Mouse (Mus musculus) lung, embryonic 15.5 days (tissue): ENCODE measurements around the gene Cacng2. TPM values are rescaled to one million over a fixed set of nuclear protein-coding genes. Genes with fewer than 3 reads are reported as not detected.
A peak's percentile ranks its signal among the peaks of the same experiment; 100 is the strongest.

Experiments used
- ATAC-seq: fragments of 200-750 bp; cut with Nextera tagmentation; 2 replicates; pipeline ENCODE4 v1.8.0; 2017; ENCODE audit warnings: moderate number of reproducible peaks, borderline replicate concordance; ENCODE audit not compliant: low FRiP score, low TSS enrichment; ENCODE audit errors: extremely low read depth
- H3K27ac ChIP-seq: fragments of 300-500 bp; sonication (generic); 2 replicates; pipeline ENCODE4 v1.5.1; 2015; ENCODE audit warnings: moderate library complexity, mild to moderate bottlenecking, inconsistent platforms
- H3K27me3 ChIP-seq: fragments of 300-500 bp; sonication (generic); 2 replicates; pipeline ENCODE4 v1.6.1; 2015; ENCODE audit warnings: inconsistent platforms
- H3K36me3 ChIP-seq: fragments of 300-500 bp; sonication (generic); 2 replicates; pipeline ENCODE4 v1.6.1; 2015; ENCODE audit warnings: inconsistent platforms
- H3K4me1 ChIP-seq: fragments of 300-500 bp; sonication (generic); 2 replicates; pipeline ENCODE4 v1.6.1; 2015; ENCODE audit warnings: inconsistent platforms
- H3K4me2 ChIP-seq: fragments of 300-500 bp; sonication (generic); 2 replicates; pipeline ENCODE4 v1.6.1; 2015; ENCODE audit warnings: inconsistent platforms, mild to moderate bottlenecking, moderate library complexity
- H3K4me3 ChIP-seq: fragments of 300-500 bp; sonication (generic); 2 replicates; pipeline ENCODE4 v1.5.1; 2015; ENCODE audit warnings: mild to moderate bottlenecking, inconsistent platforms
- H3K9ac ChIP-seq: fragments of 300-500 bp; sonication (generic); 2 replicates; pipeline ENCODE4 v1.6.1; 2015; ENCODE audit warnings: inconsistent platforms
- H3K9me3 ChIP-seq: fragments of 300-500 bp; sonication (generic); 2 replicates; pipeline ENCODE4 v1.6.1; 2016; ENCODE audit warnings: inconsistent platforms
- WGBS: fragments of 180-500 bp; shearing (Covaris S2); methylation state at CpG from one replicate; pipeline ENCODE4 v1.1.7; 2015; 5-methylcytosine and 5-hydroxymethylcytosine counted together
- polyA plus RNA-seq: library from polyadenylated mRNA; unstranded; fragments of >200 nt; fragmentation: Nextera tagmentation; extraction: Ambion mirVana; gene quantifications from 2 replicates; pipeline ENCODE4 v1.2.1, GENCODE M21; 2015

Gene Cacng2
- not detected in 2 replicates for polyA plus RNA-seq

GRCm38 (mm10) chr15:78119704-78120103 lies at the start of gene Cacng2:
TSS of gene Cacng2 (minus strand) at chr15:78120028.
- 0% methylated on average over 39 of the region's 42 CpGs for WGBS
- H3K9me3 ChIP-seq, result no peaks in the 10 kb centered on the region
- no peak within 1 kb of the TSS for H3K4me3 ChIP-seq
- peaks cover 14% of the 10 kb centered on the region for H3K27me3 ChIP-seq
- H3K4me1 ChIP-seq, result peaks cover 5% of the 10 kb centered on the region
- H3K9ac ChIP-seq, result no peak within 1 kb of the TSS
- H3K36me3 ChIP-seq, result no peaks in the 10 kb centered on the region
- no peak within 1 kb of the TSS for H3K27ac ChIP-seq
- peak within 1 kb of the TSS; percentile 48 for H3K4me2 ChIP-seq
- peak; percentile 98 for ATAC-seq

DNA sequence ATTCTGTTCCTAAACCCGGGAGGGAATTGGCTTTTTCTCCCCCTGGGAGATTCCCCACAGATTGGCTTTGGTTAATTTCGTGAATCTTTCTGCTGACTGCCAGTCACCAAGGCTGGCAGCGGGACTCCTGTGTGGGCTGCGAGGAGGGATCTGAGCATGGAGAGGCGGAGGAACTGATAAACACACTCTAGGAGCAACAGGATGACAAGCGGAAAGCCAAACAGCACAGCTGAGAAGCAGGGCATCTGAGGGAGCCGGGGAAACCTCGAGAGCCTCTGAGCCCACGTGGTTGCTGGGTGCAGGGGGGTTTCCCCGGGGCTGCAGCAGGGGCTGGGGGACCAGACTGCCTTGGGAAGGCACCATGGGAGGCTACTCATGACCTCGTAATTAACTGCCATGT lies 49.7 kb upstream of the Cacng2 start:
- WGBS, result 70% methylated on average over 11 of the region's 11 CpGs

DNA sequence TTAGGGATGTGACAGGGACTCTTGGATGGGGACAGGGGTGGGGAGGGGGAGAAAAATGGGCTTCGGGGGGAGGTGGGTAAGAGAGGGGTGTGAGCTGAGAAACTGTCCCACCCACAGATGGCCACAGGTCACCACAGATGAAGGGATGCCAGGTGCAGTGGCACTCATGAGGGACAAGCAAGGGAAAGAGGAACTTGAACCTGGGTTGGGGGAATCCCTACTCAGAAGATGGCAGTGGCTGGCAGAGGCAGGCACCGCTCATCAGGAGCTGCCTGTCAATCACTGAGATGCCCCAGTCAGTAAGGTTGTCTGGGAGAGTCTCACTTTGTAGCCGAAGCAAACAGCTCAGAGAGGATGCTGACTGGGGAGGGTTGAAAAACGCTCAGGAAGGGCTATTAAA lies 45.5 kb upstream of the Cacng2 start:
- no peak overlapping the region for H3K27ac ChIP-seq
- 83% methylated on average over 4 of the region's 4 CpGs for WGBS
- no peak overlapping the region for H3K4me2 ChIP-seq
- H3K36me3 ChIP-seq, result no peaks in the 10 kb centered on the region
- H3K4me3 ChIP-seq, result no peak overlapping the region
- ATAC-seq, result no peak
- H3K4me1 ChIP-seq, result no peaks in the 10 kb centered on the region
- no peaks in the 10 kb centered on the region for H3K9me3 ChIP-seq
- no peaks in the 10 kb centered on the region for H3K27me3 ChIP-seq
- no peak overlapping the region for H3K9ac ChIP-seq

More for the DNA sequence above, 49.7 kb upstream of the Cacng2 start:
- Histone ChIP-seq H3K27ac (no peak overlapping the region), H3K4me3 (no peak overlapping the region), H3K4me1 (peaks cover 10% of the 10 kb centered on the region), H3K9me3 (no peaks in the 10 kb centered on the region), H3K27me3 (no peaks in the 10 kb centered on the region), H3K4me2 (no peak overlapping the region), H3K36me3 (no peaks in the 10 kb centered on the region), H3K9ac (no peak overlapping the region)
- ATAC-seq, result no peak

- no peaks in the 10 kb centered on the region for H3K4me1 ChIP-seq
- no peak overlapping the region for H3K4me2 ChIP-seq
- WGBS, result 91% methylated on average over 11 of the region's 11 CpGs
- no peak overlapping the region for H3K4me3 ChIP-seq
- H3K27me3 ChIP-seq, result no peaks in the 10 kb centered on the region
- no peak overlapping the region for H3K27ac ChIP-seq
- H3K36me3 ChIP-seq, result no peaks in the 10 kb centered on the region
- H3K9me3 ChIP-seq, result no peaks in the 10 kb centered on the region
- no peak overlapping the region for H3K9ac ChIP-seq
- ATAC-seq, result no peak
Observed at GRCm38 (mm10) chr15:78164466-78164865, 44.6 kb upstream of the Cacng2 start.

DNA sequence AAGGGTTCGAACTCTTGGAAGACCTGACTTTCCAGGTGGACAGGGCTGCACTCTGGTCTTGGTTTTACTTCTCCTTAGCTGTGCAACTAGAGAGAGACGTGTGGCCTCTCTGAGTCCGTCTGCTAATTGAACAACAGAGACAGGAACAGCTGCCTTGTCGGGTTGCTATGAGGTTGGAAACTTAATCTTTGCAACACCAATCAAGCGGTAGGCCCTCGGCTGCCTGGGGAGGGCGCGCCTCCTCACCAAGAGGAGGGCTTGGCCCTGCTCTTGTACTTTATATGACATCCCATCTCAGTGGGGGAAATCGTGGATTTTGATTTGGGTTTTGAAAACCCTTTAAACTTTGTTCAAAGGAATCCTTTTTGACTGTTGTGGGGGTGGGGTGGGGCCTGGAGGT lies 42.1 kb upstream of the Cacng2 start:
- WGBS, result 73% methylated on average over 9 of the region's 9 CpGs
- H3K4me2 ChIP-seq, result no peak overlapping the region

GRCm38 (mm10) chr15:78158335-78158734 lies 38.5 kb upstream of the Cacng2 start:
- Histone ChIP-seq H3K9me3 (no peaks in the 10 kb centered on the region), H3K4me1 (no peaks in the 10 kb centered on the region), H3K4me2 (no peak overlapping the region), H3K27me3 (no peaks in the 10 kb centered on the region), H3K27ac (no peak overlapping the region), H3K36me3 (no peaks in the 10 kb centered on the region), H3K4me3 (no peak overlapping the region), H3K9ac (no peak overlapping the region)
- no peak for ATAC-seq
- WGBS, result 67% methylated on average over 4 of the region's 5 CpGs

More for the DNA sequence above, 42.1 kb upstream of the Cacng2 start:
- ATAC-seq, result no peak
- H3K4me1 ChIP-seq, result no peaks in the 10 kb centered on the region
- no peaks in the 10 kb centered on the region for H3K9me3 ChIP-seq
- H3K27ac ChIP-seq, result no peak overlapping the region
- no peaks in the 10 kb centered on the region for H3K36me3 ChIP-seq
- no peak overlapping the region for H3K4me3 ChIP-seq
- H3K27me3 ChIP-seq, result no peaks in the 10 kb centered on the region
- no peak overlapping the region for H3K9ac ChIP-seq

DNA sequence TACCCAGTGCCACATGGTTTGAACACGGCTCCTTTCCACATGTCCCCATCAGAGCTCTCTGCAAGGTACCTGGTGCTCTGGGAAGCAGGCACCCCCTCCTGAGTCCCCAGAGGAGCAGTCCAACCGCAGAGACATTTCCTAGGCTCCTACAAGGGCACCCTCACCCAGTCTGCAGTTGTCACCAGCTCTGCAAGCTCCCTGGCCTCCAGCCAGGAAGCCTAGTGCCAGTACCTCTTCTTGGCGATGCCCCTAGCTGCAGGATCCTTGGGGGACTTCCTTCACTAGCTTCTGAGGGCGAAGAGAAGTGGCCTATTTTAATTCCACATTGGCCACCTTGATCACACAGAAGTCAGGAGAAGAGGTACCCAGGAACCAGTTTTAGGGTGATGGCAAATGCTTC lies 38.0 kb upstream of the Cacng2 start:
- 55% methylated on average over 4 of the region's 4 CpGs for WGBS

DNA sequence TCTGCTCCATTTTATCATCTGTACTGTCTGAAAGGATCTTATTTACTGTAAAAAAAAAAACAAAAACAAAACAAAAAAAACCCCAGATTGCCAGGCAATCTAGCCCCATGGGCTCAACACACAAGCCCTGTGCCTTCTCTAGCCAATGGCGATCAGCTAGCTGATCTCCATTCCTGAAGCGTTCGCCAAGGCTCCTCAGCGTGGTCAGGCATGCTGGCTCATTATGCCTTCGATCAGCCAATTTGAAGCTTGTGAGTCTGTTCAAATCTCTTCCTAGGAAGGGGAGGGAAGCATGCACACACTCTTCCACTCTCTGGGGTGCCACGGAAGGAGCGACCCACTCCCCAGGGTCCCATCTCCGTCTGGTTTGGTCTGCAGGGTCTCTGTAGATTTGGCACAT lies 37.5 kb upstream of the Cacng2 start:
- Histone ChIP-seq H3K9ac (no peak overlapping the region), H3K4me3 (no peak overlapping the region), H3K36me3 (no peaks in the 10 kb centered on the region), H3K4me2 (no peak overlapping the region), H3K27ac (no peak overlapping the region), H3K27me3 (no peaks in the 10 kb centered on the region), H3K9me3 (no peaks in the 10 kb centered on the region), H3K4me1 (no peaks in the 10 kb centered on the region)
- WGBS, result 77% methylated on average over 8 of the region's 8 CpGs
- no peak for ATAC-seq

More for the DNA sequence above, 38.0 kb upstream of the Cacng2 start:
- no peak overlapping the region for H3K4me2 ChIP-seq
- H3K4me1 ChIP-seq, result no peaks in the 10 kb centered on the region
- ATAC-seq, result no peak
- H3K9ac ChIP-seq, result no peak overlapping the region
- H3K9me3 ChIP-seq, result no peaks in the 10 kb centered on the region
- H3K27me3 ChIP-seq, result no peaks in the 10 kb centered on the region
- H3K36me3 ChIP-seq, result no peaks in the 10 kb centered on the region
- H3K4me3 ChIP-seq, result no peak overlapping the region
- H3K27ac ChIP-seq, result no peak overlapping the region

DNA sequence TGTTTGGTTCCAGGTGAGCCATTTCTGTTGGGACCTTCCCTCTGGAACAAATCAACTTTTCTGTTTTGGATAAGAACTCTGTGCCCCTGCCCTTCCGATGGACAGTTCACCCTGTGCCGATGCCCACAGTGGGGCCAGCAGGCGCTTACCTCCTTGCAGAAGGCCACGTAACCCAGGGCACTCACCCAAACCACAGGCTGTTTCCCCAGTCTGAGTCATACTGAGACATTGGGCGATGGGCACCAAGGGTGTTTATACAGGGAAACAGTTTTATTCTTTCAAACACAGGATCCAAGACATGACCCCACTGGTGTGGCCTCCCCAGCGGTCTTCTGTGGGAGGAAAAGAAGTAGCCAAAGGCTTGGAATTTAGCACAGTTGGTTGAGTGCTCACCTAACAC lies 35.6 kb upstream of the Cacng2 start:
- H3K9ac ChIP-seq, result no peak overlapping the region
- no peaks in the 10 kb centered on the region for H3K27me3 ChIP-seq
- no peak overlapping the region for H3K4me3 ChIP-seq
- ATAC-seq, result no peak
- no peaks in the 10 kb centered on the region for H3K36me3 ChIP-seq
- no peaks in the 10 kb centered on the region for H3K9me3 ChIP-seq
- no peaks in the 10 kb centered on the region for H3K4me1 ChIP-seq
- H3K27ac ChIP-seq, result no peak overlapping the region
- WGBS, result 82% methylated on average over 6 of the region's 6 CpGs
- H3K4me2 ChIP-seq, result no peak overlapping the region

GRCm38 (mm10) chr15:78153045-78153775 lies 33.4 kb upstream of the Cacng2 start:
- Histone ChIP-seq H3K9me3 (no peaks in the 10 kb centered on the region), H3K27me3 (no peaks in the 10 kb centered on the region), H3K9ac (no peak overlapping the region), H3K27ac (no peak overlapping the region), H3K4me1 (no peaks in the 10 kb centered on the region), H3K4me2 (no peak overlapping the region), H3K4me3 (no peak overlapping the region), H3K36me3 (no peaks in the 10 kb centered on the region)
- 55% methylated on average over 11 of the region's 11 CpGs for WGBS
- ATAC-seq, result no peak

GRCm38 (mm10) chr15:78148565-78148964 lies 28.7 kb upstream of the Cacng2 start:
- no peak for ATAC-seq
- H3K4me1 ChIP-seq, result no peaks in the 10 kb centered on the region
- H3K4me2 ChIP-seq, result no peak overlapping the region
- WGBS, result 55% methylated on average over 7 of the region's 7 CpGs
- no peaks in the 10 kb centered on the region for H3K27me3 ChIP-seq
- H3K9ac ChIP-seq, result no peak overlapping the region
- no peak overlapping the region for H3K4me3 ChIP-seq
- H3K27ac ChIP-seq, result no peak overlapping the region
- H3K9me3 ChIP-seq, result no peaks in the 10 kb centered on the region
- H3K36me3 ChIP-seq, result no peaks in the 10 kb centered on the region

GRCm38 (mm10) chr15:78140226-78140625 lies 20.4 kb upstream of the Cacng2 start:
- Histone ChIP-seq H3K27ac (no peak overlapping the region), H3K4me3 (no peak overlapping the region), H3K9ac (no peak overlapping the region), H3K4me1 (no peaks in the 10 kb centered on the region), H3K9me3 (no peaks in the 10 kb centered on the region), H3K4me2 (no peak overlapping the region), H3K27me3 (no peaks in the 10 kb centered on the region), H3K36me3 (no peaks in the 10 kb centered on the region)
- 60% methylated on average over 8 of the region's 8 CpGs for WGBS
- ATAC-seq, result no peak

DNA sequence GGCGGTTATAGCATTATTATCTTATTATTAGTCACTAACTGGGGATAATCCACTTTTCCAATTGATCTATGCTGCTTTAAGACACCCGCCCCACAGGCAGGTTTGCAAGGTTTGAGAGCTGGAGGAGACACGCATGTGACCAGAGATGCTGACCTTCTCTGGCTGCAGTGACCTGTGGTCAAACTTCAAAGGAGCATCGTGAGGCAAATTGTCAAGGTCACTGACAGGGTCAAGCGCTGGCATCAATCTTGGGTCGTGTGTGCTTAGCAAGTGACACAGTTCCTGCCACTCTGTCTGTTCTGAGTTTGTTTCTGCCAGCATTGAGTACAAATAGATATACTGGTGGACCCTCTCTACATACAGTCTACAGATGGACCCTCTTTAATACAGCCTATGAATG lies 14.8 kb upstream of the Cacng2 start:
- Histone ChIP-seq H3K27me3 (no peaks in the 10 kb centered on the region), H3K27ac (no peak overlapping the region), H3K9me3 (no peaks in the 10 kb centered on the region), H3K4me1 (no peaks in the 10 kb centered on the region), H3K4me3 (no peak overlapping the region), H3K4me2 (no peak overlapping the region), H3K9ac (no peak overlapping the region), H3K36me3 (no peaks in the 10 kb centered on the region)
- ATAC-seq, result no peak
- WGBS, result 31% methylated on average over 6 of the region's 6 CpGs
